Mouse (Mus musculus) lung, postnatal 0 days (tissue): ENCODE data around the gene Gm6882. TPM values are rescaled to one million over a fixed set of nuclear protein-coding genes. Genes with fewer than 3 reads are reported as not detected.
"Not testable (repeated sequence)": the region's sequence is repeated elsewhere in the genome, so short reads cannot be mapped to it uniquely, and the experiment has no call there.

Source experiments
- ATAC-seq: fragments of 200-750 bp; cut with Nextera tagmentation; 2 replicates; pipeline ENCODE4 v1.8.0; 2017; ENCODE audit warnings: moderate library complexity
- DNase-seq: peaks from one replicate; pipeline ENCODE4 v3.0.0-alpha.2; 2016; ENCODE audit warnings: low spot score
- H3K27ac ChIP-seq: fragments of 300-500 bp; sonication (generic); 2 replicates; pipeline ENCODE4 v1.5.1; 2014; ENCODE audit warnings: antibody characterized with exemption, mild to moderate bottlenecking, low read length, mixed read lengths
- H3K27me3 ChIP-seq: fragments of 300-500 bp; sonication (generic); replicated peaks from 2 replicates; pipeline ENCODE4 v1.6.1; 2014; ENCODE audit warnings: low read length, mixed read lengths; ENCODE audit not compliant: insufficient read depth
- H3K36me3 ChIP-seq: fragments of 300-500 bp; sonication (generic); 2 replicates; pipeline ENCODE4 v1.6.1; 2014; ENCODE audit warnings: low read length, mixed read lengths; ENCODE audit not compliant: insufficient read depth
- H3K4me1 ChIP-seq: fragments of 300-500 bp; sonication (generic); 2 replicates; pipeline ENCODE4 v1.6.1; 2014; ENCODE audit warnings: antibody characterized with exemption, low read depth, low read length, mixed read lengths; ENCODE audit not compliant: insufficient read depth
- H3K4me2 ChIP-seq: fragments of 300-500 bp; sonication (generic); replicated peaks from 2 replicates; pipeline ENCODE4 v1.6.1; 2014; ENCODE audit warnings: low read depth, mild to moderate bottlenecking, low read length, moderate library complexity, mixed read lengths
- H3K4me3 ChIP-seq: fragments of 300-500 bp; sonication (generic); 2 replicates; pipeline ENCODE4 v1.5.1; 2014; ENCODE audit warnings: low read depth, low read length
- H3K9ac ChIP-seq: fragments of 300-500 bp; sonication (generic); replicated peaks from 2 replicates; pipeline ENCODE4 v1.6.1; 2014; ENCODE audit warnings: low read depth, mild to moderate bottlenecking
- H3K9me3 ChIP-seq: fragments of 300-500 bp; sonication (generic); 2 replicates; pipeline ENCODE4 v1.6.1; 2016; ENCODE audit warnings: low read length, mixed read lengths
- WGBS: fragments of 180-500 bp; shearing (Covaris S2); extraction: QIAGEN DNeasy Blood & Tissue Kit; methylation state at CpG from one replicate; pipeline ENCODE4 v1.1.7; 2014; 5-methylcytosine and 5-hydroxymethylcytosine counted together
- polyA plus RNA-seq: library from polyadenylated mRNA; unstranded; fragments of >200 nt; fragmentation: Nextera tagmentation; extraction: Ambion mirVana; gene quantifications from 2 replicates; pipeline ENCODE4 v1.2.1, GENCODE M21; 2015

Gene Gm6882
- not detected in 2 replicates for polyA plus RNA-seq

- not testable (repeated sequence) for ATAC-seq
These were observed at the start of gene Gm6882 for GRCm38 (mm10) chr7:21432645-21433044. Gene Gm6882 (minus strand): TSS chr7:21432745.

More at GRCm38 (mm10) chr7:21432645-21433044, at the start of gene Gm6882:
- not testable (repeated sequence) for H3K36me3 ChIP-seq, H3K4me2 ChIP-seq, H3K4me3 ChIP-seq, H3K9ac ChIP-seq, H3K27ac ChIP-seq, H3K27me3 ChIP-seq, H3K4me1 ChIP-seq, H3K9me3 ChIP-seq, DNase-seq
- 15% methylated on average over 1 of the region's 1 CpGs for WGBS

Other genes starting within 250 kb of the Gm6882 start
- gene Gm5157, start 242.3 kb downstream of the Gm6882 start, polyA plus RNA-seq: not detected in 2 replicates
- gene Vmn1r124, start 172.1 kb downstream of the Gm6882 start, polyA plus RNA-seq: not detected in 2 replicates
- gene Vmn1r125, start 160.6 kb downstream of the Gm6882 start, polyA plus RNA-seq: not detected in 2 replicates
- gene Vmn1r126, start 131.3 kb downstream of the Gm6882 start, polyA plus RNA-seq: not detected in 2 replicates
- not detected in 2 replicates for gene Vmn1r127, start 112.9 kb downstream of the Gm6882 start, polyA plus RNA-seq
- gene Vmn1r128, start 83.4 kb downstream of the Gm6882 start, polyA plus RNA-seq: not detected in 2 replicates
- not detected in 2 replicates for gene Vmn1r129, start 71.5 kb downstream of the Gm6882 start, polyA plus RNA-seq
- gene Vmn1r130, start 79.0 kb upstream of the Gm6882 start, polyA plus RNA-seq: not detected in 2 replicates
- not detected in 2 replicates for gene Vmn1r131, start 113.3 kb upstream of the Gm6882 start, polyA plus RNA-seq
- gene Vmn1r132, start 181.3 kb upstream of the Gm6882 start, polyA plus RNA-seq: not detected in 2 replicates